Mouse (Mus musculus) MEL-GATA-1-ER (cell line): ENCODE results near the gene Ifrd1.
"Not testable (repeated sequence)": the region's sequence is repeated elsewhere in the genome, so short reads cannot be mapped to it uniquely, and the experiment has no call there.

ENCODE experiments used
- DNase-seq: peaks from one replicate; pipeline ENCODE4 v3.0.0-alpha.2; 2012; ENCODE audit warnings: low read depth; ENCODE audit errors: extremely low read depth

Gene Ifrd1

GRCm38 (mm10) chr12:40248454-40249180, at the start of gene Ifrd1:
TSS of gene Ifrd1 (minus strand) at chr12:40248504.
- DNase-seq: no peak

- DNase-seq: no peak
Observed at GRCm38 (mm10) chr12:40286539-40286938, 38.2 kb upstream of the Ifrd1 start.

- no peak for DNase-seq
Observed at GRCm38 (mm10) chr12:40280596-40281325, 32.5 kb upstream of the Ifrd1 start.

GRCm38 (mm10) chr12:40277581-40277980, 29.3 kb upstream of the Ifrd1 start:
- no peak for DNase-seq

GRCm38 (mm10) chr12:40274931-40275330, 26.6 kb upstream of the Ifrd1 start:
- no peak for DNase-seq

GRCm38 (mm10) chr12:40273339-40273738, 25.0 kb upstream of the Ifrd1 start:
- no peak for DNase-seq

- DNase-seq: no peak
Observed at GRCm38 (mm10) chr12:40272710-40273109, 24.4 kb upstream of the Ifrd1 start.

GRCm38 (mm10) chr12:40268313-40268712, 20.0 kb upstream of the Ifrd1 start:
- no peak for DNase-seq

- no peak for DNase-seq
Observed at GRCm38 (mm10) chr12:40263712-40264111, 15.4 kb upstream of the Ifrd1 start.

- no peak for DNase-seq
Observed at GRCm38 (mm10) chr12:40263006-40263405, 14.7 kb upstream of the Ifrd1 start.

- no peak for DNase-seq
Observed at GRCm38 (mm10) chr12:40258462-40259000, 10.2 kb upstream of the Ifrd1 start.

GRCm38 (mm10) chr12:40257226-40257625, 8.9 kb upstream of the Ifrd1 start:
- peak; percentile 28 for DNase-seq

- DNase-seq: no peak
Observed at GRCm38 (mm10) chr12:40256543-40256942, 8.2 kb upstream of the Ifrd1 start.

GRCm38 (mm10) chr12:40256033-40256432, 7.7 kb upstream of the Ifrd1 start:
- DNase-seq: no peak

GRCm38 (mm10) chr12:40255310-40255709, 7.0 kb upstream of the Ifrd1 start:
- not testable (repeated sequence) for DNase-seq

- no peak for DNase-seq
Observed at GRCm38 (mm10) chr12:40254729-40255128, 6.4 kb upstream of the Ifrd1 start.

- DNase-seq: no peak
Observed at GRCm38 (mm10) chr12:40253241-40253640, 4.9 kb upstream of the Ifrd1 start.

GRCm38 (mm10) chr12:40250256-40250655, 2.0 kb upstream of the Ifrd1 start:
- no peak for DNase-seq

GRCm38 (mm10) chr12:40247976-40248375, 328 bp downstream of the Ifrd1 start:
- DNase-seq: peak; percentile 35

- DNase-seq: no peak
Observed at GRCm38 (mm10) chr12:40247384-40247783, 920 bp downstream of the Ifrd1 start.

GRCm38 (mm10) chr12:40245434-40245970, 2.8 kb downstream of the Ifrd1 start:
- DNase-seq: no peak

GRCm38 (mm10) chr12:40244926-40245325, 3.4 kb downstream of the Ifrd1 start:
- DNase-seq: no peak
